Mouse (Mus musculus): ENCODE measurements around the gene Elmod3. TPM values are rescaled to one million over a fixed set of nuclear protein-coding genes. Genes with fewer than 3 reads are reported as not detected.

The Elmod3 gene
- polyA plus RNA-seq (2012; rRNA removed) = 13.6 and 14.4 TPM in 2 replicates

DNA sequence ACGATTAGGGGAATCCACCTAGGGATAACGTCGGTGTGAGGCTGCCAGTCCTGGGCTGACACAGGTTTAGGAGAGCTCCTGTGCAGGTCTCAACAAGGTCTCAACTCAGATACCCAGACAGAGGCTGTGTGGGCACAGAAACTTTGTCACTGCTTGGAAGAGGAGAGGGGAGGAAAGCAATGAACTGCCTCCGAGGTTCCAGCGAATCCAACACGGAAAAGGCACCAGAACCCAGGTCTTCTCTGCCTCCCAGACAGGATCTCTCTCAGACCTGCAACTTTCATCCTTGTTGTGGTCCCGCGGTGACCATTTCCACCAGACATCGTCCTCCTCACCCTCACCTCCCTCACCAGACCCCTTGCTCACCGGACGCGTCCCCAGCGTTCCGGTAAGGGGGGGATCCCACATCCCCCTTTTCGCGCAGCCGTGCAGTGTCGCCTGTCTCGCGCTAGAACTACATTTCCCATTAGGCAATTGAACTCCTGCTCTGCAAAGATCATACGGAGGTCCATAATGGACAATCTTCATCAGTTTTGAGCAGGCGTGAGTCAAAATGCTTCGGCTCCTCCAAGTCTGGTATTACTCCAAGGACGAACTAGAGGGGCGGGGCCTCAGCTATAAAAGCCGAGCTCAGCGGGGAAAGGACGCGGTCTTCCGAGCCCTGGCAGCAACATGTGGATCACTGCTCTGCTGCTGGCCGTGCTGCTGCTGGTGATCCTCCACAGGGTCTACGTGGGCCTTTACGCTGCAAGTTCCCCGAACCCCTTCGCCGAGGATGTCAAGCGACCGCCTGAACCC, at the start of gene Elmod3, which contains the start of gene Retsat:
Elmod3 (minus strand) TSS at position 458 of the 798 bp plus-strand sequence.
Retsat (plus strand) TSS at position 520 of the 798 bp plus-strand sequence.

DNA sequence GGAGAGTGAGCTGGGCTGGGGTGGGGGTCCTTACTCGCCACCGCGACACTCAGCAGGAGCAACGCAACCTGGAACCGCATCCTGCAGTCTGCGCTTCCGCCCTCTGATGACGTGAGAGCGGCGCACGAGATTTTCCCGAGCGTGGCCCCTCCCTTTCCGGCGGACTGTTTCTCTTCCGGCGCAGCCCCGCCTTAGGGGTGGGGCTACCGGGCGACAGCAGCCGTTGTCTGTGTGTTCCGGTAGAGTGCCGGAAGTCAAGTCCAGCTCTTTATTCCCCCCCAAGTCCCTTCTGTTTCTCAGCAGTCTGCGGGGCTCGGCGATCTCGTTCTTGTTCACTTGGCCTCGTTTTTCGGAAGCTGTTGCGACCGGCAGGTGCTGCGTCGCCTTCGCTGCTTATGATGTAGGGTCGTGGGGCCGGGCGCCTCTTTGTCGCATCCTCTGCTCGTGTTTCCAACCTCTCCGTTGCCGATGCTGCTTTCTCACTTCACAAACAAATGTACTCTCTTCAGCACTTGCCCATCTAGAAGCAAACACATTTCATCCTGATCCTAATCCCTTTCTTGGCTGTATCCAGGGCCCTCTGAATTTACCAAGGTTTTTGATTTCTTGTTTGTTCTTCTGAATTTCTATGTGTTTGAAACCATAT, 18.6 kb upstream of the Elmod3 start, which contains the start of gene Tgoln1:
Tgoln1 (minus strand) TSS at position 358 of the 646 bp plus-strand sequence.

DNA sequence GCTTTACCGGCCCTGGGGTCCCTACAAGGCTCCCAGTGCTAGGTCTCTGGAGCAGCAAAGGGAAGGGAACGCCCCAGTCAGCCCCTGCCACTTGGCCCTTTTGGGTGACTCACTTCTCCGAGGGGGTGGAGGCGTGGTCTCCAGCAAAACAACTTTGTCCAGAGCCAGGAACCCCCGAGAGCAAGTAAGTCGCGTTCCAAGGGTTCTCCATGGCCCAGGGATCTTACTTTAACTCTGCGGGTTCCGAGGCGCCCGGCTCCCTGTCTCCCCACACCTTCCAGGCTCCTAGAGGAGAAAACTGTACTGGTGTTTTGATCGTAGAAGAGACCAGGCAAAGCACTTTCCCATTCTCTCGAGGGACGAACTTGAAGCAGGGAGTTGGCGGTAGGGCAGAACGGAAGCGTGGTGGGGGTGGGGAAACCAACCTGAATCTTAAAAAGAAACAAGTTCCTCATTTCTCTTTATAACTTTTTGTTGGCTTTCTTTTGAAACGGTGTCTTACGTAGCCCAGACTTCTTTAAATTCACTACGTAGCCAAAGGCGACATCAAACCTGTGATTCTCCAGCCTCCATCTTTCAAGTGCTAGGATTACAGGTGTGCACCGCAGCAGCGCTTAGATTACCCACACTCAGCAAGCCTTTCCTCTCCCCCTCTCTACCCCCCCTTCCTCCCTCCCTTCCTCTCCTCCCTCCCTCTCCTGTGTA, 53.8 kb downstream of the Elmod3 start, which contains the start of gene Capg:
Capg (plus strand) TSS at position 109 of the 705 bp plus-strand sequence.

DNA sequence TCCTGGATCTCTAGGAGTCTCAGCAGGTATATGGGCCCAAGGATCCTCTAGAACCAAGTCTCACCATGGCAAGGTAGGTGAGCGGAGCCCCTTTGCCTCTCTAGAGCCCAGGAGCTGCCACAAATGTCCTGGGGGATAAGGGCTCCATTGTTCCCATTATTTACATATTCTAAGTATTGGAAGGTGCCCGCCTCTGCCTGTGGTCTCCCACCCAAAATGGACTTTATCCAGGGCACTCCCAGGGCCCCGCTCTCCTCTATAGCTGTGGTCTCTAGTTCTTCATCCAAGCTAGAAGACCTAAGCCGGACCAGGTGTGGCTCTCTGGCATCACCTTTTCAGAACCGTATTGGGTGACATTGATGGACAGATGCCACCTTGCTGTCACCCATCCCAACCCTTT, 76.6 kb downstream of the Elmod3 start, which contains the start of gene Sh2d6:
Sh2d6 (minus strand) TSS at position 101 of the 400 bp plus-strand sequence.

Other genes starting within 250 kb of the Elmod3 start
- gene Tmem150a, start 243.0 kb downstream of the Elmod3 start, polyA plus RNA-seq (2012; rRNA removed) = 35.5 and 40.2 TPM in 2 replicates
- gene Rnf181, start 231.5 kb downstream of the Elmod3 start, polyA plus RNA-seq (2012; rRNA removed) = 83.0 and 83.4 TPM in 2 replicates
- 14.8 and 17.8 TPM in 2 replicates for gene Vamp5, start 217.9 kb downstream of the Elmod3 start, polyA plus RNA-seq (2012; rRNA removed)
- 26.1 and 45.9 TPM in 2 replicates for gene Vamp8, start 207.7 kb downstream of the Elmod3 start, polyA plus RNA-seq (2012; rRNA removed)
- gene Ggcx, start 184.1 kb downstream of the Elmod3 start, polyA plus RNA-seq (2012; rRNA removed) = 20.4 and 24.2 TPM in 2 replicates
- gene Mat2a, start 158.9 kb downstream of the Elmod3 start, polyA plus RNA-seq (2012; rRNA removed) = 327 and 350 TPM in 2 replicates
- 1.2 and 1.3 TPM in 2 replicates for gene Sh2d6, start 76.7 kb downstream of the Elmod3 start, polyA plus RNA-seq (2012; rRNA removed)
- gene Capg, start 54.0 kb downstream of the Elmod3 start, polyA plus RNA-seq (2012; rRNA removed) = 5.3 and 10.0 TPM in 2 replicates
- gene Retsat, start 62 bp upstream of the Elmod3 start, polyA plus RNA-seq (2012; rRNA removed) = 3.5 and 4.5 TPM in 2 replicates
- gene Tgoln1, start 18.6 kb upstream of the Elmod3 start, polyA plus RNA-seq (2012; rRNA removed) = 25.1 and 25.5 TPM in 2 replicates
- 13.1 and 23.9 TPM in 2 replicates for gene Tcf7l1, start 190.8 kb upstream of the Elmod3 start, polyA plus RNA-seq (2012; rRNA removed)

Data from central nervous system, embryonic 14 days (tissue).